Mouse (Mus musculus) thymus, adult 2 months (tissue): Measurements from ENCODE around the gene Ttc39d.

Experiments
- CTCF ChIP-seq: fragments of 200-500 bp; IDR thresholded peaks from 2 replicates; pipeline ENCODE4 v1.5.1; 2012; ENCODE audit warnings: mild to moderate bottlenecking, control low read depth, low read length, moderate library complexity, borderline replicate concordance; ENCODE audit not compliant: control insufficient read depth, poor library complexity, insufficient read depth; ENCODE audit errors: extremely low read depth
- POLR2A ChIP-seq: fragments of 200-500 bp; IDR thresholded peaks from 2 replicates; pipeline ENCODE4 v1.6.1; 2012; ENCODE audit warnings: mild to moderate bottlenecking, low read length, control low read depth, moderate library complexity; ENCODE audit not compliant: control insufficient read depth, poor library complexity, insufficient read depth; ENCODE audit errors: extremely low read depth

- TF ChIP-seq CTCF (no peak), POLR2A (no peak)
Measured at GRCm38 (mm10) chr17:80254421-80254820, 47.2 kb downstream of the Ttc39d start.
